8 mouse cellular contexts compared by ENCODE assay signal in genomic region chr11:23149556-23150244, GRCm38 (mm10).
DNase-seq lines count a peak whose midpoint lies in the region; ATAC-seq lines count a peak whose summit lies in the region.

No protein-coding gene starts in this region.

- peak; percentile 70 for ATAC-seq in forebrain, embryonic 14.5 days
- ATAC-seq in activated CD4-positive, CD25-positive, alpha-beta regulatory T cell, adult 4 months = no peak

- H3K36me3 ChIP-seq in forebrain, embryonic 14.5 days (ENCODE audit: control insufficient read depth, insufficient read depth, low read length) = no peaks in the 10 kb centered on the region

- no peaks in the 10 kb centered on the region for H3K4me1 ChIP-seq in forebrain, embryonic 14.5 days (ENCODE audit: control insufficient read depth, insufficient read depth, low read length)

- no peaks in the 10 kb centered on the region for H3K9me3 ChIP-seq in forebrain, embryonic 14.5 days (replicated peaks; ENCODE audit: control insufficient read depth, low read length)

- no peak overlapping the region for H3K4me2 ChIP-seq in forebrain, embryonic 14.5 days (ENCODE audit: low read length)

- H3K9ac ChIP-seq in forebrain, embryonic 14.5 days (ENCODE audit: low read length) = no peak overlapping the region

- H3K27me3 ChIP-seq in forebrain, embryonic 14.5 days (replicated peaks; ENCODE audit: control insufficient read depth, insufficient read depth, low read length) = no peaks in the 10 kb centered on the region

- H3K27ac ChIP-seq in forebrain, embryonic 14.5 days (ENCODE audit: low read depth, low read length) = no peak overlapping the region

- no peak overlapping the region for H3K4me3 ChIP-seq in forebrain, embryonic 14.5 days (ENCODE audit: low read depth, low read length)

- 61% methylated on average over 5 of the region's 5 CpGs for WGBS in forebrain, embryonic 14.5 days

- DNase-seq in cerebellum, adult 11 months = peak; percentile 1
- no peak for DNase-seq in cerebellum, adult 11-12 months
- DNase-seq in thymus, postnatal 0 days (ENCODE audit: low spot score) = peak; percentile 48
- DNase-seq in thymus, adult 18-20 months = no peak
- peak; percentile 84 for DNase-seq in forebrain, embryonic 14.5 days (ENCODE audit: low spot score)
- DNase-seq in kidney, postnatal 14 days = peak; percentile 53
- DNase-seq in retina, postnatal 7 days (ENCODE audit: low read depth, low spot score) = peak; percentile 40

Comparison
In these comparisons a context has a peak if more than half of its experiments do, and no peak if none do; other contexts are left out.
1. DNase-seq: peak in cerebellum, adult 11 months (single experiment), thymus, postnatal 0 days (single experiment), forebrain, embryonic 14.5 days (single experiment), kidney, postnatal 14 days (single experiment) and retina, postnatal 7 days (single experiment); none in cerebellum, adult 11-12 months (single experiment) and thymus, adult 18-20 months (0 of 2).